Mouse (Mus musculus) skeletal muscle tissue, adult 2 months (tissue): ENCODE measurements around the gene Adgra1.

Experiments
- DNase-seq: peaks from one replicate; pipeline ENCODE4 v3.0.0-alpha.2; 2012; ENCODE audit warnings: low read depth, low spot score

The Adgra1 gene

DNA sequence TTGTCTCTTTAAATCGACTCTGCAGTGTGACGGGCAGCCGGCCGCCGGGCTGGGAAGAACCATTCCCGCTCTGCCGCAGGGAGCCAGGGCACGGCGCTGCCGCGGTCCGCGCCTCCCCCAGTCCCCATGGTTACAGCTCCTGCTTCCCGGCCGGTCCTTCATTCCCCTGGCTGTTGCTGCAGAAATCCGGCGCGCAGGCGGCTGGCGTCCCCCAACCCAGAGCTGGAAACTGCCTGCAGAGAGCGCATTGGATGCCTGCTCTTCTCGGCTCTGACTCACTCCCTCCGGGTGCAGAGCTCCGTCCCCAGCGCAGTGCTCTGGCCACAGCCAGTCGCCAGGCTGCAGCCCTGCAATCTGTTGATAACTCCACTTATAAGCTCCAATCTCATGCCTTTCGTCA is at the start of gene Adgra1:
Adgra1 (plus strand) TSS at position 139 of the 400 bp plus-strand sequence.
- DNase-seq: peak; percentile 13

DNA sequence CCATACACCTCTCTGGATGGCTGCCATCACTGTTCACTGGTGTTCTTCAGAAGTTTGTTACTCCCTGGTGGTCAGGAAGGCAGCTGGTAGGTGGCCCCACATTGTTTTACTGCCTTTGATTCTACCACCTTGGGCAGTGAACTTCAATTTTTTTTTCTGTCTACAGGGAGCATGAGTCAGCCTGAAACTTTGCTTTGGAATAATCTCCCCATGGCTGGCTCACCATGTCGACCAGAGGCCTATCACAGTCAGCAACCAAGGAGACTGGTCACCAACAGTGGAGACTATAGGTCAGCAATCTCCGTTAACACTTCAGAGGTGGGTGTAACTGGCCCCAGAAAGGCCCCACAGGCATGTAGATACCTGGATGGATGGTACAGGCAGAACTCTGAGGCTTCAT is 46.6 kb upstream of the Adgra1 start:
- no peak for DNase-seq

DNA sequence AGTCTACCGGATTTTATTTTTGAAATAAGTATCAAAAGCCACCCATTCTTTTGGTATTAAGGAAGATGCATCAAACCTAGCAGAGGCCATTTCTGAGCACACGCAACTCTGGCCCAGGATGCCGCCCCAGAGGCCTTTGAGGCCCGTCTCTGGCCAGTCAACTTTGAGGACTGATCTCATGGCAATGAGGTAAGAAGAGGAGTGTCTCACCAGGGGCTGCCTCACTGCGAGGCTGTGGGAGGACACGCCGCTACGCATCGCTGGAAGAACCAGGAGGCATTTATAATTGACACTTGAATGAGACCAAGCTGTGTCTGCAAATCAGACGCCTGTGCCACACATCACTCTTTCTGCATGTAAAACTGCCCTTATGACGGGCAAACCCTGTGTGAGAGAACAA is 45.0 kb upstream of the Adgra1 start:
- no peak for DNase-seq

DNA sequence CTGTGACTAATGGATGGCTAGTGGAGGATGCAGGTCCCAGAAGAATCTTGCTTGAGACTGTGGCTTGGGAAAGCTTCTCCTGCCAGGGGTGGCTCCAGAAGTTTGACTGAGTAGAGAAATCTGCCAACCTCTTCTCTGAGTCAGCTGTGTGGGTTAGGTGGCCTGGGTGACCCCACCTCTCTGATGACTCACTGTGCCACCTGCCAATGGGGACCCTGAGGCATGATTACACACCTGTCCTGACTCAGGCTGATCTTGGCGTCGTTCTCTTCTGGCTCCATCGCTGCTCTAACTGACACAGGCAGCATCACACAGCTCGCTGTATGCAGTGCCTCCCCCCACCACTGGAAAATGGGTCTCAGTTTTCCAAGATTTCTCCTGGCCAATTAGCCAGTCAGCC is 44.3 kb upstream of the Adgra1 start:
- no peak for DNase-seq

DNA sequence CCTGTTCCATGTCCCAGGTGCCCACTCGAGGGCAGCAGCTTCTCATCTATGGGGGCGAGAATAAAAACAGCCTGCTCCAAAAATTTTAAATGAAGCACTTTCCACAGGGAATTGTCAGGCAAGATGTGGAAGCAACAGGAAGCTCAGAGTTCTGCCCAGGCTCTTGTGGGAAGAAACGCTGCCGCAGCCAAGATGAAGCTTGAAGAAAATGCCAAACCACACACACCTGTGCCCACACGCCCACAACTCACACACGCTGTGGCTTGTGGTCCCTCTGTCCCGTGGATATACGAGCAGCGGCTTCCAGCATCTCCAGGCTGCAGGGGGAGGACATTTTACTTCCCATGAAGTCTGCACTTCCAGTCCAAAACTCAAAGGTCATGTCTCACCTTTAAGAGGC is 42.4 kb upstream of the Adgra1 start:
- no peak for DNase-seq

DNA sequence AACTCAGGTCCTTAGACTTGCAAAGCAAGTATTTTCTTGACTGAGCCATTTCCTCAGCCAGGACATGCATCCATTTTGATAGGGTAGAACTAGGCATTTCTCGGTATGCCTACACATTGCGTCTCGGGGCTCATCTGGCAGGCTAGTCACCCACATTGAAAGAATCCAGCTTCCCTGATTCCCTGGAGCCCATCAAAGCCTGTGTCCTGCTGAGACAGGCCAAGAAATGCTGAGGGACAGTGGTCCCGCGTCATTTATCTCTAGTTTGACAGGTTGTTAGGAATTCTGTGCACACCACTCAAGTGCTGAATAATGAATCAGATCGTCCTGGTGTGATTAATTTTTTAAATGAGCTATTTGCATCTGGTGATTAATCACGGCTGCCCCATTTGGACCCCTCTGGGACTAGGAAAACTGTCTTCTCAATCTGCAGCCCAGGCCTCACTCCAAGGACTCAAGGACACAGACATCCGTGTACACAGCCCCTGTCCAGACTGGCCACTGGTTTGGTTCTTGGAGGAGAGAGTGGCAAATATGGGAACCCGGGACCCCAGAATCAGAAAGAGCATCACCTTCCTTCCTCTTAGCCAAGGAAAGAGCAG is 38.9 kb upstream of the Adgra1 start:
- no peak for DNase-seq

DNA sequence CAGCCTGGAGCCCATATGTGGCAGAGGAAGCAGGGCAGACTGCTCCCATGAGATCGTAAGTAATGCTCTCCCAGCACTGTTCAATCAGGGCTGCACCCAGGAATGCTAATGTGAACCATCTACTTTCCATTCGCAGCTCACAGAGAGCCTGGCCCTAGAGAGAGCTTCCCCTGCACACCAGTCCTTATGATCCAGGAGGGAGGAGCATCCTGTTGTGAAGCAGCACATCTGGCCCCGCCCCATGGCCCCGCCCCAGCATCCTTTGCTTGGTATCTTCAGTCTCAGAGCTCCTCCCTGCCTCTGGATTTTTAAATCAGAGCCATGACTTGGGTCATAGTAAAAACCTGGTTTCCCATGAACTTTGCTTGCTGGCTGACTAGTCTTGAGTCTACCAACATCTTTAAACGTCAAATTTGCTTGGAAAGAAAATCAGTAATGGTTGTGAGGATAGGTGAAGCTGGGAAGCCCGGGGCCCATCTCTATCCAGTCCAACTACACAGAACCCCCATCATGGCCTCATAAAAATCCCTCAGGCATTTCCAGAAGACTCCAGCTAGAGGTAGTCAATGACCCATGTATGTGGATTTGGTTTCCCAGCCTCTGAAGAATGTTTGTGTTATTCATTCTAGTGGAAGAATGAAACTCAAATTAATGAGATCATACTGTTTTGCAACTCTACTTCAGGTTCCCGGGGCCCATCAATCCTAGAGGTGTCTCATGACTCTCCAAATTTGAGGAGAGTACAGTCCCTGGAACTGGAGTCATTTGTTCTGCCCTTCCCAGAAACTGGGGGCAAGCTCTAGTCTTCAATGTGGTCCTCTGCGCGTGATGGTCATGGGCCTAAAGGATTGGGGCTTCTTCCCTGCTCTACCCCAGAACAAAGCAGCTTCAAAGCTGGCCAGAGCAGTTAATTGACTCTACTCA is 36.5 kb upstream of the Adgra1 start:
- no peak for DNase-seq

DNA sequence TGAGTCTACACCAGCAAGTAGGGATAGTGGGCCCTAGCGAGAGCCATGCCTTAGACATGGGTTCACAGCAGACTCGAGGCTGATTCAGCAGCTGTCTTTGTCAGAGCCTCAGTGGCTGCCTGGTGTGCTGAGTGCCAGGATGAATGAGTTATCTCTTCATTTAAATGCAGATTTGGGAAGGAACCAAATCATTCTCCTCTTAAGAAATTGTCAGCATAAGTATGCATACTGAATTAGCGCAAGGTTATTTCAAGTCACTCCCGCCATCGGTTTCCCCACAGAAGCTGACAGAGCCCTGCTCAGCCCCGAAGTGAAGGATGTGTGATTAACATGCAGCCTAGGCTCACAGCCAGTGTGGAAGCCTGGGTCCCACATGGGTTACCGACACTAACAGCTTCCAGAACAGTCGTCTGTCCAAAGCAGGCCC is 27.8 kb upstream of the Adgra1 start:
- DNase-seq: no peak

DNA sequence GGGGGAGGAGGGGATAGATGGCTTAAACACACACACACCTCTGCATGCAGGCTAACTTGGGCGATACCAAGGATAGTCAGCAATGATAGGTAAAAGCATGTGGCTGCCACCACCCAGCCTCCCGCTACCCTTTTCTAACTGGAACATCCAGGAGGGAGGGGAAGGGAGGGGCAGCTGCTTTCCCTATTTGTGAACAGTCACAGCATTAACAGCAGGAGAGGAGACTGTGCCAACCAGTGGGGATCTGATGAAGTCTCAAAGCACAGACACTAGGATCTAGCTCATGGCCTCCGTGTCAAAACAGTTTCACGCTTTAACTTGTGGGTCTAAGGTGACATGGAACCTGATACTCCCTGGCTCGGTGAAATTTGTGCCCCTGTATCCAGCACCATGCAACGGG is 23.9 kb upstream of the Adgra1 start:
- DNase-seq: no peak

DNA sequence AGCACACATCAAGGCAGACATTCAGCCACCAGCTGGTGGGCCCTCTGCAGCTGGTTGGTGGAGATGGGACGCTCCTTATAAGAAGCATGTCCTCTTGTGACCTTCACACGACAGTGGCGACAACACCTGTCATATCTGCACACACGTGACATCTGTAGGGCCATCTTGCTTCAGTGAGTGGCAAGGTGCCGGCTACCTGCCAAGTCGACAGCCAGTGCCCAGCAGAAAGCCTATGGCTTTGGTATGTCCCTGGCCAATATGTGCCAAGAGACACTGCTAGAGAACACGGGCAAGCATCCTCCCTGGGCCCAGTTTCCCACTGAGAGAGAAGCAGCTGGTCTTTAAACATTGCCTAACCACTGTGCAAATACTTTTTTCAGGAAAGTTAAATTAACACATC is 22.3 kb upstream of the Adgra1 start:
- DNase-seq: no peak

DNA sequence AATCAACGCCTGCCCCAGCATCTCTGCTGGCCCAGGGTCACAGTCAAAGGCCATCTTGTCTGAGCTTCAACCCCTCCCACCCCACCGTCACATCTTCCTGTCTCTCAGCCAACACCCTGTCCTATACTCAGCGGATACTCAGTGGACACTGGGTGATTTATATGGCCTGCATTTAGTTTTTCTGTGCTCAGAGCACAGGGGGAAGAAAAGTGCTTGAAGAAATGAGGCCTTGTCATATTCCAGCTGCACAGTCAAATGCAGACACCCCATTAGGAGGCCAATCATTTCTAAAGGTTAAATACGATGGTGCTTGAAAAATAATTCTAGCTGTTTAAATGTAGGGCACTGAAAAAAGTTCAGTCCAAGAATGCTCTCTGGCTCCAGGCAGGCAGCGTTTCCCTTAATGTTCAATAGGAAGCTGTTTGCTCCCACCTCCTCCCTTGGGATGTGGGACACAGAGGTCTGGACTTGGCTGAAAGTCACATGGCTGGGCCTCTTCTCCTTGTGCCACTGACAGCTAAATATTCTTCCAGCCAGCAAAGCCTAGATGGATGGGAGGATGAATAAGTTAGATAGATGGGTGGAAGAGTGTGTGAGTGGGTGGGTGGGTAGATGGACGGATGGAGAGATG is 20.3 kb upstream of the Adgra1 start:
- DNase-seq: no peak

DNA sequence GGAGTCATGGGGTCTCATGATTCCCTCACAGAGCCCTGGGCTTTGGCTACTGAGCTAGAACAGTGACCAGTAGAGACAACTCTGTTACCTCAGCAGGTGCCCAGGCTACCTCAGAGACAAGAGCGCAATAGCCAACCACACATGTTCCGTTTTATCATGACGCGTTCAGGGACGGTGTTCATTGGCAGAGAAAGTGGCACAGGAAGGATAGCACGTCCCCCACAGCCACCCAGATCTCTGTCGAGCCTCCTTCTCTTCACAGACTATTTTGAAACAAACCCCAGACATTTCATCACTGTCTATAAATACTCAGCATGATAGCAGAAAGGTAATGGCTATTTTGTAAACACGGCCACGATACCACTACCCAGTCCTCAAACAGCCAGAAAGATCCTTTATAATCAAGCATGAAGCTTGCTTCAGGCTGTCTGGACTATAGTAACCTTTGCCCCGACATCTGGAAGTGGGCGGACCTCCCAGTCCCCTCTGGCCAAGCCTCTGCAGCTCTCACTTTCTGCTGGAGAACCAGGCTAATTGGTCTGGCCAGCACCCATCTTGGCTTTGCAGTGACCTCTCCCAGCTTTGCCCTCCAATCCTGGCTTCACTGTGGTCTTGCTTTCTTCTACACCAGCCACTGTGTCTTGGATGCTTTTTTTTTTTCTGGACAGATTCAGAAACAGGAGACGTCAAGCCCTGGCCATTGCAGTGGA is 11.5 kb upstream of the Adgra1 start:
- no peak for DNase-seq

DNA sequence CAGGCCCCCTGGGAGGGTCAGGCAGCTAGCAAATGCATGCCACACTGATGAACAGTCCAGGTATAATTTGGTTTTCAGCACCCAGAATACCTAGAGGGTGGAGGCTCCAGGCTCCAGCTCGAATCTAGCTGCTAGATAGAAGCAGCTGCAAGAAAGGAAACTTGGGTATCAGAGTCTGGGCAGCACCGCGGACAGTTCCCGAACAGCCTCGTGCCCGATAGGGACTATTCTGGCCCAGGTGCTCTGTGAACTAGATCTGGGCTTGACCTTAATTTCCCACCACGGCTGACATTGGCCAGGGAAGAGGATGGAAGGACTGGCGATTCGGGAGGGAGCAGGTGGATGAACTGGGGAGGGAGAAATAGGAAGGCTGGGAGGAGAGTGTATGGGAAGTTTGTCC is 6.3 kb upstream of the Adgra1 start:
- DNase-seq: no peak

DNA sequence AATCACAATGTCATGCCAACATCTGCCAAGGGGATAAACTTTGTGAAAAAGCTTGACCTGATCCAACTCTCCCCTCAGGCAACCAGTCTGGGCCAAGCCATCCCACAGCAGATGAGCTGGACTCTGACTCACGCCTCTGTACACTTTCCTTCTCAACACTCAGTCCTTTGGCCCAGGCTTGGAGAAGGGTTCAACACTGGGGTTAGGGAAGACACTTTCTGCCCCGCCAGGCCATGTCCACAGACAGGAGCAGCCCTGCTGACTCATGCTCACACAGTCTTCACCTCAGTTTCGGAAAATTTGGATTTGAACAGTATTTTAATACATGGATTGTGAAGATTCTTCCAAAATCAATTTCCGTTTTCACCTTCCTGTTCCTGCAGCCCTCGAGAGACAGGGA is 442 bp upstream of the Adgra1 start:
- no peak for DNase-seq

DNA sequence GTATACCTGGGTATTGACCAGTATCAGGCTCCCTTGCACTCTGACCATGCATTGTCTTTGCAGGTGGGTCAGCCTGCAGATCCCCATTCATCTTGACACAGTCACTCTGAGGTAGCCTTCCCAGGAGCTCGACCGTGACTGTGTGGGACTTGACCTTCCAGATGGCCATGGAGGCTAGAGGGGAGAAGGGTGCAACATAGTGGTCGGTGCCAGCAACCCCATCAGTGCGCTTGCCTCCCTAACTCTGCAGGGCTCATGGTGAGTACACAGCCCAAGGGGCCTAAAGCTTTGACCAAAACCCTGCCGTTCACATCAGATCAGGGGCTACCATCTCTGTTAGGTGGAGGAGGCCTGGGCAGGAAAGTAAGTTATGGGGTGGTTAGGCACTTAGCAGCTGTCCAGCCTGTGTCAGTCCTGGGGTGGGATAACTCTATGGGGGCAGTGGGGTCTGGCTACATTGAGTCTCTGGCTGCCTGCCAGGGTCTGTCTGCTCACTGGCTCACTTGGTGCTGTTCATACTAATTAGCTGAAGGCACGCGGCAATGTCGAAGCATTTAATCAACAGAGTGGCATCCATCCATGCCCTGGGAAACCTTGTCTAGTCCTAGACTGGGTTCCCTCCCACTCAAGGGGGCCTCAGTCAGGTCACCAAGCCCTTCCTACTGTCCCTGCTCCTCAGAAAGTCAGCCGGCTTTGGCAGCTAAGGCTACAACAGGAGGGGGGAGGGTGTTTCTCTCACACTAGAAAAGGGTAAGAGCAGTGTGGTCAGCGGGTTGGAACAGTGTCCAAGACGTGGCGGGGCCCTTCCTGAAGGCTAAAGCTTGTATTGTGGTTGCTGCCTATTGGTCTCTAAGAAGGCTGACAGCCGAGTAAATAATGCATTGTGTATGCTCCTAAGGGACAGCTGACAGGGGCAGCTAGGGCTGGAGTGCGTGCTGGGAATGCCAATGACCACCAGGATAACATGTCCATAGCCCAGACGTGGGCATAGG is 1.5 kb downstream of the Adgra1 start:
- no peak for DNase-seq

DNA sequence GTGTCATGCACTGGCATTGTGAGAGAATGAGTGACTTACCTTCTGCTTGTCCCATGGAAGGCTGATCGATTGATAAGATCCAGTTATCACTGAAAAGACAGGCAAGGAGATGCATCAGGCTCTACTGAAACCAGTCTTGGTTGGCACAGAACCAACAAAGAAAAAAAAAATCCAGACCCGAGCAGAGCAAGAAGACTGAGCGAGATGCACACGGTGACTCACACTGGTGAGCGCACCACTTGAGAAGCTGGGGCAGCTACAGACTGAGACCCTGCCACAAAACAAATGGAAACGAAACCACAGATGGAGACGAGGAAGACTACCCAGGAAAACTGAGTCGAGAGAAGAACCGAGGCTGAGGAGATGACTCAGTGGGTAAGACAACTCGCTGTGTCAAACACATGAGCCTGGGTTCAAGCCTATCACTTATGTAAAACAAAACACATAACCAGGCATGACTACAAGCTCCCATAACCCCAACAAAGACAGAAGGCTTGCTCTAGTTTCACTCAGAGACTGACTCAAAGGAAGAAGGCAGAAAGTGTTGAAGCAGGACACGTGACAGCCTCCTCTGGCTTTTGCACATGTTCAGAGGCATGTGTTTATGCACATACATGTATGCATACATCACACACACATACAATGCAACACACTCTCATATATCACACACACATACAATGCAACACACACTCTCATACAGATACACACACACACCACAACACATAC is 6.6 kb downstream of the Adgra1 start:
- DNase-seq: no peak

DNA sequence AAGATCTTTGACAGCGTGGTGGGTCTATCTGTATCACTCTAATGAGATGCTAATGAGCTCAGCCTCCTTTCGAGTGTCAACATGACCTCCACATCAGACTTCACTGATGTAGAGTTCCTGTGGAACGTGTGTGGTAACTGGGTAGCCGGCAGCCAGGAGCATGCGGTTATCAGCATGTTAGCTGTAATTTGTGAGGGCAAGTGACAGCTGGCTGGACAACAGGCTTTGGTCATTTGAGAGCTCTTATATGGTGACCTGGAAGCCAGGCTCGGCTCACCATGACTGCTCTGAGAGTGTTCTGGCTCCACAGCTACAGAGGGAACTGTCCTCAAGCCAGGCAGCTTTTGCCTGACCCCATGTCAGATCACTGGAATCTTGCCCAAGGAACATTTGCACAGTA is 8.4 kb downstream of the Adgra1 start:
- DNase-seq: peak; percentile 15

DNA sequence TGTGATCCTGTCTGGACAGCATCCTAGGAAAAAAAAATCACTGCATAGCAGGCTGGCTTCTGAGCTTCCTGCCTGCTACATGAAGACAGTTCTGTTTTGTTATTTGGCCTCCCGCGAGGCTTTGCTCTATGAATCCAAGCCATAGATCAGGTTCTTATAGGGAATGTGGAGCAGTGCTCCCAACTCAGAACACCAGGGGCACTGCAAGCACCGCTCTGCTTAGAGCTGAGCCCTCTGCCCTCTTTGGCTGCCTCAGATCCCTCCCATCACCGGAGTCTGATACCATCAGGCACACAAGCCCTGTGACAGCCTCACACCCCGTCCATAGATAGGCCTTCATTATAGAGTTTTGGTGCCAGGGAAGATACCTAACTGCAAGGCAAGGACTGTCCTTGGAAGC is 9.2 kb downstream of the Adgra1 start:
- no peak for DNase-seq

DNA sequence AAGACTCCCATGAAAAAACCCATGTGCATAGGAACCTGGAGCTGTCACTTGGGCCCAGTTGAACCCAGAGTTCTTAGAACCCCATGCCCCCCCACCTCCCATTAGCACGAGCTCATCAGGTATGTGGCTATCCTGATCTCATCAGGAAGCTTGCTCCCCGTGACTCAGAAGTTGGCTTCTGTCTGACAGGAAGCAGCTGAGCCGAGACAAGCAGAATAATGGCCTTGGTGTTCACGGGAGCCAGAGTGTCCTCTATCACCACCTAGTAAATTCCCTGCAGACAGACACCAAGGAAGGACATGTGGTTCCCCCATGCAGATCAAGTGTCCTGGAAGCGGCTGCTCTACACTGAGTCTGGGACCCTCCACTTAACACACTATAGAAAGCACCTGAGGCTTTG is 9.8 kb downstream of the Adgra1 start:
- no peak for DNase-seq

DNA sequence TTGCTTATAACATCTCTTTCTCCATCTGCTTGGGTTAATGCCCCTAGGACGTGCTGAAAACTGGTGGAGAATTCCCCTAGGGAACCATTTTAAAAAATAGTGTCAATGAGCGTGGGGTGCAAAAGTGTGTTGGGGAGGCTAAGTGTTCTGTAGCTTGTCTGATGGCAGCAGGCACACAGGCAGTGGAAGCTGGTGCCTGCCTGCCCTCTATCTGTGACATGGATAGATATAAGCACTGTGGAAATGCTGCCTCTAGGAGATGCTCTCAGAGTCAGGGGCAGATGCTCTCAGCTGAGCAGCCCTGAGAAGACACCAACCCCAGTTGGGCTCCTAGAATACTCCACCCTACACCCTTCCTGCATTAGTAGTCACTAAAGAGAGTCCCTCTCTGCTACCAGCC is 11.1 kb downstream of the Adgra1 start:
- no peak for DNase-seq
